In genomic region chr1:52231939-52232765, GRCm38 (mm10) we compare ENCODE assay signal across 8 mouse cellular contexts. TPM values are rescaled to one million over a fixed set of nuclear protein-coding genes. Genes with fewer than 3 reads are reported as not detected.
A peak's percentile ranks its signal among the peaks of the same experiment; 100 is the strongest.
DNase-seq lines count a peak whose midpoint lies in the region; ATAC-seq and TF ChIP-seq lines count a peak whose summit lies in the region.

No protein-coding gene starts in this region.

- no peaks in the 10 kb centered on the region for H3K36me3 ChIP-seq in heart, embryonic 14.5 days (ENCODE audit: control insufficient read depth, insufficient read depth, low read length)
- H3K36me3 ChIP-seq in liver, embryonic 14.5 days (replicated peaks; ENCODE audit: control insufficient read depth, insufficient read depth, low read depth) = no peaks in the 10 kb centered on the region
- no peaks in the 10 kb centered on the region for H3K36me3 ChIP-seq in stomach, embryonic 15.5 days

- H3K27ac ChIP-seq in heart, embryonic 14.5 days (replicated peaks in 1 of 2; ENCODE audit: control insufficient read depth in 1 of 2, insufficient read depth in 1 of 2, low read depth in 2 of 2, low read length in 2 of 2) = peak overlapping the region; percentile 90 to 97
- H3K27ac ChIP-seq in liver, embryonic 14.5 days = peak overlapping the region; percentile 81
- H3K27ac ChIP-seq in stomach, embryonic 15.5 days = peak overlapping the region; percentile 96

- H3K9me3 ChIP-seq in heart, embryonic 14.5 days (ENCODE audit: control insufficient read depth, low read length) = no peaks in the 10 kb centered on the region
- no peaks in the 10 kb centered on the region for H3K9me3 ChIP-seq in liver, embryonic 14.5 days (ENCODE audit: control insufficient read depth, low read length)
- H3K9me3 ChIP-seq in stomach, embryonic 15.5 days = no peaks in the 10 kb centered on the region

- WGBS in heart, embryonic 14.5 days = under 1% methylated on average over 51 of the region's 69 CpGs
- WGBS in liver, embryonic 14.5 days (ENCODE audit: insufficient replicate concordance) = under 1% methylated on average over 59 of the region's 69 CpGs
- under 1% methylated on average over 66 of the region's 69 CpGs for WGBS in stomach, embryonic 15.5 days

- TF ChIP-seq EP300 in liver, embryonic 14.5 days (IDR thresholded peaks at IDR 0.05; ENCODE audit: low read depth) = no peak

- peak overlapping the region; percentile 84 to 88 for H3K4me3 ChIP-seq in heart, embryonic 14.5 days (ENCODE audit: control insufficient read depth in 1 of 2, insufficient read depth in 1 of 2, low read depth in 1 of 2, low read length in 2 of 2)
- H3K4me3 ChIP-seq in liver, embryonic 14.5 days (ENCODE audit: insufficient read depth in 1 of 2, low read depth in 2 of 2, low read length in 2 of 2) = peak overlapping the region; percentile 97
- peak overlapping the region; percentile 94 for H3K4me3 ChIP-seq in stomach, embryonic 15.5 days (replicated peaks)

- H3K27me3 ChIP-seq in heart, embryonic 14.5 days (ENCODE audit: control insufficient read depth, insufficient read depth, low read length) = no peaks in the 10 kb centered on the region
- no peaks in the 10 kb centered on the region for H3K27me3 ChIP-seq in liver, embryonic 14.5 days (ENCODE audit: control insufficient read depth, insufficient read depth, low read length)
- no peaks in the 10 kb centered on the region for H3K27me3 ChIP-seq in stomach, embryonic 15.5 days (replicated peaks)

- ATAC-seq in CD4-positive, CD25-positive, alpha-beta regulatory T cell, adult 4 months = peak; percentile 44
- 0 out of 2 replicates have a peak, but pooled peaks have one; percentile 16 for ATAC-seq in erythroid progenitor cell, adult 5-6 weeks (replicated peaks; ENCODE audit: low FRiP score, poor library complexity, severe bottlenecking)
- ATAC-seq in heart, embryonic 14.5 days (ENCODE audit: insufficient number of reproducible peaks, insufficient read depth, low FRiP score, low read depth) = peak; percentile 27
- ATAC-seq in liver, embryonic 14.5 days (ENCODE audit: insufficient read depth) = peak; percentile 10; the same call in 1 of the 2 replicates
- peak; percentile 12 for ATAC-seq in stomach, embryonic 15.5 days (ENCODE audit: insufficient read depth, low FRiP score, low read depth)

- H3K4me1 ChIP-seq in heart, embryonic 14.5 days (ENCODE audit: control insufficient read depth in 2 of 2, insufficient read depth in 2 of 2, low read length in 2 of 2) = peaks cover 2 to 21% of the 10 kb centered on the region in 2 experiments; a peak in 3 of 4 replicates
- H3K4me1 ChIP-seq in liver, embryonic 14.5 days (replicated peaks; ENCODE audit: control insufficient read depth in 2 of 2, insufficient read depth in 2 of 2, low read length in 1 of 2) = peaks cover 6 to 9% of the 10 kb centered on the region in 2 experiments; a peak in 3 of 4 replicates
- no peaks in the 10 kb centered on the region for H3K4me1 ChIP-seq in stomach, embryonic 15.5 days

- H3K4me2 ChIP-seq in heart, embryonic 14.5 days (ENCODE audit: low read length) = peak overlapping the region; percentile 62
- H3K4me2 ChIP-seq in liver, embryonic 14.5 days (ENCODE audit: low read depth) = peak overlapping the region; percentile 69
- H3K4me2 ChIP-seq in stomach, embryonic 15.5 days = peak overlapping the region; percentile 60

- peak; percentile 24 for DNase-seq in brain, embryonic 18.5 days (ENCODE audit: low read depth, low spot score)
- peak; percentile 55 to 76 for DNase-seq in kidney, postnatal 25 days
- peak; percentile 34 to 41 (median 36) for DNase-seq in liver, embryonic 14.5 days (ENCODE audit: low read depth in 3 of 3, low spot score in 3 of 3)
- DNase-seq in neural tube, embryonic 10.5 days (ENCODE audit: extremely low spot score, low spot score) = peak; percentile 79

- H3K9ac ChIP-seq in heart, embryonic 14.5 days (ENCODE audit: low read length) = peak overlapping the region; percentile 97
- peak overlapping the region; percentile 96 for H3K9ac ChIP-seq in liver, embryonic 14.5 days (replicated peaks)
- H3K9ac ChIP-seq in stomach, embryonic 15.5 days = peak overlapping the region; percentile 58

- no peak for TF ChIP-seq CTCF in liver, embryonic 14.5 days (IDR thresholded peaks at IDR 0.05; ENCODE audit: low read depth)

RNA-seq across cellular contexts. Expression of gene Gls, which starts 0.9 kb away (rescaled TPM):
- polyA plus RNA-seq in CD4-positive, CD25-positive, alpha-beta regulatory T cell, adult 4 months (2017; shearing (Covaris generic)) = 10 to 100 TPM; 41.0 to 62.7 TPM
- total RNA-seq in erythroid progenitor cell, adult 5-6 weeks (2015; ENCODE audit: low replicate concordance) = 82.2 and 129 TPM in 2 replicates
- 132 and 139 TPM in 2 replicates for total RNA-seq in erythroid progenitor cell, adult 5-6 weeks (2017; ENCODE audit: low replicate concordance)
- polyA plus RNA-seq in heart, embryonic 14.5 days (2014; fragmentation: Nextera tagmentation; extraction: Ambion mirVana) = 42.0 and 45.6 TPM in 2 replicates
- 10.0 and 16.7 TPM in 2 replicates for polyA plus RNA-seq in liver, embryonic 14.5 days (2012; rRNA removed)
- polyA plus RNA-seq in liver, embryonic 14.5 days (2014; fragmentation: Nextera tagmentation; extraction: Ambion mirVana) = 9.0 and 10.8 TPM in 2 replicates
- 21.7 and 23.3 TPM in 2 replicates for polyA plus RNA-seq in stomach, embryonic 15.5 days (2015; fragmentation: Nextera tagmentation; extraction: Ambion mirVana)

Comparison
In these comparisons a context has a peak if more than half of its experiments do, and no peak if none do; other contexts are left out.
1. Peak in every context shown above with its lines: DNase-seq, ATAC-seq, H3K4me3 ChIP-seq and H3K27ac ChIP-seq.
2. DNase-seq: peak in every context shown above with its lines; median percentile 79 in neural tube, embryonic 10.5 days; 66 in kidney, postnatal 25 days; 36 in liver, embryonic 14.5 days; 24 in brain, embryonic 18.5 days.